Mouse (Mus musculus) heart, postnatal 0 days (tissue): Measurements from ENCODE around the gene Fam160a1.

ENCODE experiments used
- CTCF ChIP-seq: IDR thresholded peaks from 2 replicates; pipeline ENCODE4 v1.5.1; 2016; ENCODE audit warnings: antibody characterized with exemption, control low read depth, low read depth
- EP300 ChIP-seq: IDR thresholded peaks from 2 replicates; pipeline ENCODE4 v1.6.1; 2016; ENCODE audit warnings: antibody characterized with exemption, low read depth

DNA sequence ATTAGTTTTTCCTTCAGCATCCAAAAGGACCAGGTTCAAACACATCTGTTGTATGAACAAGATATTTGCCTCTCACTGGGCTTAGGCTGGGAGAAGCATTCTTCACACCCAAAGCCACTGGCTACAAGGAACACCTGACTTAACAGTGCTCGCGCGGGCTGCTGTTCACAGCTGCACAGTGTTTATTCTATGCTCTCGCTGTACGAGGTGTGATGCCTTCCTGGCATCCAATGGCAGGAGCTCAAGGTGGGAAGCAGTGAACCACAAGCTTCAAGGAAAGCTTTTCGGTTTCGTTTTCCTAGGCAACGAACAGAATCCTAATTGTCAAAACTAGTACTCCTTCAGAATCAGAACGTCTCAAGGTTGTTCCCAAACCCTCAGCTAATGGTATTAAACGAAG lies 40.4 kb downstream of the Fam160a1 start:
- TF ChIP-seq CTCF (no peak), EP300 (no peak)
